Mouse (Mus musculus) hematopoietic stem cell, adult 5-6 weeks (primary cell): ENCODE results near the gene Smad6. TPM values are rescaled to one million over a fixed set of nuclear protein-coding genes. Genes with fewer than 3 reads are reported as not detected.

ENCODE experiments used
- ATAC-seq, 2 experiments: fragments of 125-278 bp in 1 of 2; replicated peaks in 1 of 2; 2 replicates each; pipeline ENCODE4 v1.8.0; 2016 to 2017; ENCODE audit warnings: inconsistent platforms in 2 of 2, mild to moderate bottlenecking in 2 of 2, moderate number of reproducible peaks in 2 of 2, low read depth in 1 of 2, moderate TSS enrichment in 1 of 2; ENCODE audit not compliant: low FRiP score in 2 of 2, poor library complexity in 2 of 2, severe bottlenecking in 2 of 2, insufficient read depth in 1 of 2, low TSS enrichment in 1 of 2
- total RNA-seq: library from RNA; stranded (forward); fragments of 172-1452, 232-1000 nt; gene quantifications from 2 replicates; pipeline ENCODE4 v1.2.3, GENCODE M21; 2017

The Smad6 gene
- total RNA-seq, 1 experiment from 2014 or later = 3.9 TPM

DNA sequence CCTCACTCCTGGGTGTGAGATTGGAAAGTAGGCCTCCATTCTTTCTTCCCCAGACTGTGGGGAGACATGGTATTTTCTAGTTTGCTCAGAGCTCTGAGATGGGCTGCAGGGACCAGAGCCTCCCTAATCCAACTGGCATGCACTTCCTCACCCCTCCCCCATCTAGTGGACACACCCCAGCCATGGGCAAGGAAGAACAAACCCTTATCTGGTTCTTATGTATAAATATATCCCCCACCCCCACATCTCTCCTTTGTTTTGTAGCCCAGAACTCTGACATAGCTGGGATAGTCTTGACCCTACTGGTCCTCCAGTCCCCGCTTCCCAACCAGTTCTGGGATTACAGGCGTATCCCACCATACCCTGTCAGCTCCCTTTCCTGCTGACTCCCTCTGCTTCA lies 69.3 kb downstream of the Smad6 start:
- no peak for ATAC-seq

DNA sequence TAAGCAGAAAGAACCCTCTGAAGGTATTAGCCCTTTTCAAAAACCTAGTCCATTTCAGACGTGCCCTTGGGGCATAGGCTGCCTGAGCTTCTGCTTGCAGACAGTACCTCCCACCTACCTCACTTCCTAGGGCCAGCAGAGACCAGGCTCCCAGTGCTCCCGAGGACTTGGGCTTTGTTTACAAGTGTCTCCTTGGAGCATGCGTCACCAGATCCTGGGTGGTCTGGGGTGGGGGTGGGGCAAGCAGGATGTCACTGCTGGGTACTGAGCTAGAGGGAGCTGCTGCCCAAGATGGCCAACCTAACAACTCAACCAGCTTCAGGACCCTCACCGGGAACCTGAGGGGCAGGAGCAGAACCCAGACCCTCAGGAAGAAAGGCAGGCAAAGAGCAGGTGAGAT lies 71.5 kb downstream of the Smad6 start:
- ATAC-seq = no peak

GRCm38 (mm10) chr9:63949393-63949792 lies 72.5 kb downstream of the Smad6 start:
- ATAC-seq = no peak

- no peak for ATAC-seq
These were observed 79.3 kb downstream of the Smad6 start for GRCm38 (mm10) chr9:63942608-63942982.

GRCm38 (mm10) chr9:63941747-63942607 lies 79.9 kb downstream of the Smad6 start:
- ATAC-seq = no peak

DNA sequence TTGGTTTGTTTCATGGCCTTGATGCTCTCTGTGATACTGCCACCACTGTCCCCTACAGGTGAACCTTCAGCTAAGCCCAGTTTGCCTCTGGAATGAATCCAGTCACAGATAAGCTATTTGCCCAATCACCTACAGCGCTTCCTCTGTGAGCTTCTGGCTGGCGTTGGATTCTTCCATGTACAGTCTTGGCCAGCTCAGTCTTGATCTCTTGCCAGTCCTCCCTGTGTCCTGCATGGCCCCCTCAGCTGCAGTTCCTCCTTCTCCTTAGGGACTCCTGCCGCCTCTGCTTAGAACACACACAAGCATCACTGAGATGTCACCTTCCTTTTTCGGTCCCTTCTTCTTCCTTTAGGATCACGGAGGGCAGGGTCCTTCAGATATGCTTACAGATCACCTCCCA lies 85.6 kb downstream of the Smad6 start:
- no peak for ATAC-seq

DNA sequence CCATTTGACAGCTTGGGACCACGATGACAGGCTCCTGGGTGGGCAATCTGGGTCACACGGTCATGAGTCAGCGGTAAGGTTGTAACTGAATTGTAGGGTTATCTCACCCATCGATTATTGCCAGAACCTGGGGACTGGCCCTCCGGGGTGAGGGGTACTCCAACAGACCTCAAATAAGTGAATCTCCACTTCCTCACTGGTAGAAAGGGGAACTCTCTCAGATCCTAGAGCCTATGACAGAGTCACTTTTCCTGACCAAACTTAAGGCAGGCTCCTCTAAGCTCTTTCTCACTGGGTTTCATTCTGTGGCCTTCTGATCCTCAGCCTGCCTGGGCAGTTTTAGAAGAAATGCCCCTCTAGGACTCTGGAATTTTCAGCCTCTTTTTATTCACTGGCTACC lies 88.8 kb downstream of the Smad6 start:
- ATAC-seq = no peak

- no peak for ATAC-seq
These were observed 94.4 kb downstream of the Smad6 start for GRCm38 (mm10) chr9:63927340-63928049.

GRCm38 (mm10) chr9:63926377-63926776 lies 95.5 kb downstream of the Smad6 start:
- ATAC-seq = no peak

DNA sequence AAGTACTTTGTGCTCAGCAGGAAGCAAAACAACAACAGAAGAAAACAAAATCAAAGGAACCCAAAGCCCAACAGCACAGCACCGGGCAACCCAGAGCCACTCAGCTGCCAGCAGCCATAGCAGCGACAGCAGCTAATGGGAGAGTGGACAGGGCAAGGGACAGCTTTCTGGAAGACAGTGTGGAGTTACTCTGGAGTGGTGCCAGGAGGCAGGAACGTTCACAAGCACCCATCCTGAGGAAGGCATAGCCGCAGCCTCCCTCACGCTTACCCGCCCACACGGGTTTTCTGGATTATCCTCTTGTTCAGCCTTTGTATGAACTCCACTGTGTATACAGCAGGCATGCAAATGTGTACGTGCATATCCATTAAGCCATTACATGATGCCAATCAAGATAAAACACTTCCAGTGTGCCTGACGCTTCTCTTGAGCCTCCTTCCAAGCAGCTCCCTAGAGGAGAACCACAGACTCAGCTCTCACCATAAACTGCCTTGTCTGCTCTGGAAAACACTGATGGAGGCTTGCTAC lies 98.6 kb downstream of the Smad6 start:
- no peak for ATAC-seq

DNA sequence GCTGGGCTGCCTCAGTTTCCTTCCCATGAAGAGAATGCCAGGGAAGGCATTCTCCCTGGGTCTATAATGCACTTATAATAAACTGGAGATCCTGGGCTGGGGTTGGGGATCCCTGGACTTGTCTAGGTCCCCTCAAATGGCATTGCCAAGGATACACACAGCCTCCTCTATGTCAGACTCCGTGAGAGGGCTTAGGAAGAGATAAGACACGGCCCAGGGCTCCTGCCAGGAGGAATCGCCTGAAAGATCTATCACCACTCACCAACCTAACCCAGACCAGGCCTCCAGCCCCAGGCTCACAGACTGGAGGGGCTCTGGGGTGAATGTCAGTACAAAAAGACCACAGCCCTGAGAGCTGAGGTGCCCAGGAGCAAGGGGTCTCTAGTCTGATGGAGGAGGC lies 102.2 kb downstream of the Smad6 start:
- ATAC-seq = no peak

DNA sequence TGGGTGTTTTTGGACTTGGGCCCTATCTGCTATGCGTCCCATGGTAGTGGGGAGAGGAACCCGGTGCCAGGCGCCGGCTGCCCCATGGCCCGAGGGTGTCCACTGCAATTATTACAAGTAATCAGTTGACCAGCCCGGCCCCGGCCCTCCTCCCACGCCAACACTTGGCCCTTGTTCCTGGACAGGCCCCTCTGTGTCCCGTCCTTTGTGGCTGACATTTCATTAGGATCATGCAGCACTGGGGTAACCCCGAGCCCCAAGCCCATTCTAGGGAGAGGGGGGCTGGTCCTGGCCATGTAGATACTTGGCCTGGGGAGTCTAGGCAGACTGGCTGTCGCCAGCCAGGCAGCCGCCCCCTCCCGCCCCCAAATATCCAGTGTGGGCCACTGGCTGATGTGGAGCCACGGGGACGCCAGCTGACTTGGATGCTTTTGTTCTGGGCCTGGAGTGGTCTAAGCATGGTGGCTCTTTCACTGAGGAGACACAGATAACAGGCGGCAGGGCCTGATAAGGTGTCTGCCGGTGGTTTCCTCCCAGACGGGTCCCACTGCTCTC lies 102.8 kb downstream of the Smad6 start:
- ATAC-seq = no peak

GRCm38 (mm10) chr9:63918245-63918644 lies 103.6 kb downstream of the Smad6 start:
- ATAC-seq = peak; percentile 79 to 86

DNA sequence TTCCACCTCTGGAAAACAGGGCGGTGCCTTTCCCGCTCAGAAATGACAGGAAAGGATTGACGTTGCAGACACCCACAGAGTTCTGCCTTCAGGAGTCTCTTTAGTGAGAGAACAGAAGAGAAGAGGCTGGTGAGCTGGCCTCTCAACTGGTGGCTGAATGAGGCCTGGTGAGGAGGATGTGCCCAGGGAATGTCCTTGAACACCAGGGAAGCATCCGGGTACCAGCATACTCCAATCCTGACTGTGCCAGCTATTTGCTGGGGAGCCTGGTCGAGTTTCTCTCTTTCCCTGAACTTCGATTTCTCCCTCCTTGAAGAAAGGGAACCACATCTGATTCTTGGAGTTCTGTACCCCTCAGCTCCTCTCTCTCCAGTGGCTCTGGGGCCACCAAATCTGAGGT lies 105.4 kb downstream of the Smad6 start:
- ATAC-seq = no peak

GRCm38 (mm10) chr9:63915976-63916375 lies 105.9 kb downstream of the Smad6 start:
- peak; percentile 47 to 68; a peak in 3 of 4 replicates for ATAC-seq

DNA sequence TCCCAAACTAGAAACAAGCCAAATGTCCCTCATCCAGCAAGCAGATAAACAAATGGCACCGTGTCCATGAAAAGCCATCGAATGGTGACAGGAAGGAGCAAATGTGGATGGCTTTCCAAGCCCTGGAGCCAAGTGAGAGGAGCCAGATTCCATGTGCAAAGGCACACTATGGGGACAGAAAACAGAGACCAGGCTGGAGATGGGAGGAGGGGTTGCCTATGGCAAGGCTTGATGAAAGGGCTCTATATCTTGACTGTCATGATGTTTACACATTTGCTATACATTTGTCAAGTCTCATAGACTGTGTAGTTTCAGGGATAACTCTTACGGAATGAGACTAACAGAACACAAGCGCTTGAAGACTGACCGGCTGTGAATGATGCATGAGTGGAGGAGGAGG lies 106.9 kb downstream of the Smad6 start:
- ATAC-seq = no peak

GRCm38 (mm10) chr9:63912051-63912450 lies 109.8 kb downstream of the Smad6 start:
- no peak for ATAC-seq

- ATAC-seq = peak; percentile 56 to 87; a peak in 3 of 4 replicates
These were observed 112.2 kb downstream of the Smad6 start for GRCm38 (mm10) chr9:63909618-63910017.
